Mouse (Mus musculus) adrenal gland, adult (tissue): ENCODE data around the gene Fas.

Experiments used
- DNase-seq, 2 experiments: peaks; one replicate each; pipeline ENCODE4 v3.0.0; 2022 to 2023; ENCODE audit warnings: low spot score in 1 of 2; ENCODE audit not compliant: inconsistent age in 2 of 2

Fas gene

DNA sequence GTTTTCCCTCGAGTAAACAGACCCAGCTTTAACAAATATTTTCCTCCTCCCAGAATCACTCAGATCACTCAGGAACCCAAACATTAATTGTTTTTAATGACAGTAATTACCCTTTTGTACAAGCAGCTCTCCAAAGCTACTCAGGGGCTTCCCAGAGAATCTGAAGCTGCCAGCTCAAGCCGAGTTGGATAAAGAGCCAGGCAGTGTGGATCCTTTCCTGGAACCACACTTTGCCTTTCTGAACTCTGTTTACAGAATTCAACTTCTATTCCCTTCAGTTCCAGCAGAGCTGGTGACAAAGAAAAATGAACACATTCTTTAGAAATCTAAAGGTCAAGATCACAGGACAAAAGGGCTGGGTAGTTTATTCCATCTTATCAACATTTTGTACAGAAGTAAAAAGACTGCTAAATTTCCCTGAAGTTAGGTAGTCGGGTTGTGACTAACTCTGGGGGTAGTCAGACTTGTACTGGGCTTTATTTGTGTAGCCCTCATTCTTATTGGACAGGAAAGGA lies 62.9 kb downstream of the Fas start:
- DNase-seq: peak; percentile 20 to 84

DNA sequence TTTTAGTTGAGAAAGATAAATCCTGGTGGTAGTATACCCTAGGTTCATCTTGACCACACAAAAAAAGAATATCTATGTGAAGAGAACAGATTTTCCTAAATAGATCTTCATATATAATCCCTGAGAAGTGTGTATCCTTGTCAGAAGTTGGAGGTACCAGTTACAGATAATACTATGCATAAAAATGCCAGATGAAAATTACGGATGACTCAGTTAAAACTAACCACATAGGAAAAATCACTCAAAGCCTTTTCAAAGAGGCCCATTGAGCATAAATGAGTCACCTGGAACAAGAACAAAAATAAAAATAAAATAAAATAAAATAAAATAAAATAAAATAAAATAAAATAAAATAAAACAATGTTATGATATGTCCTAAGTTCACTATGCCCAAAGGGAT lies 72.2 kb downstream of the Fas start:
- no peak for DNase-seq

DNA sequence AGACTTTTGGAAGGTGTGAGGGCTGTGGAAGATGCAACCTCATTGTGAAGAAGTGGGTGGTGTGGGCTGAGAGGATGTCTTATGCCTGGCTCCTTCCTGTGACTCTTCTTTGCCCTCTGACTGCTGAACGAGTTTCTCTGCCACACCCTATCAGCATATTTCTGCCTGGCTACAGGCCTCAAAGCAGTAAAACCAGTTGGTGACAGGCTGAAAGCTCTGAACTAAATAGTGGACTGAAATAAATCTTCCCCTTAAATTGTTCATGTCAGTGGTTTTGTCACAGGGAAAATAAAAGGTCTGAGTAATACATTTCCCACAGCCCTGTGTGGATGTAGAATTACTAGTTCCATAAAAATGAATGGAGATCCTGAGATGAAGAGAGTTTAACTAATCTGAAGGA lies 79.1 kb downstream of the Fas start:
- DNase-seq: peak in 1 of 2 experiments; percentile 53

DNA sequence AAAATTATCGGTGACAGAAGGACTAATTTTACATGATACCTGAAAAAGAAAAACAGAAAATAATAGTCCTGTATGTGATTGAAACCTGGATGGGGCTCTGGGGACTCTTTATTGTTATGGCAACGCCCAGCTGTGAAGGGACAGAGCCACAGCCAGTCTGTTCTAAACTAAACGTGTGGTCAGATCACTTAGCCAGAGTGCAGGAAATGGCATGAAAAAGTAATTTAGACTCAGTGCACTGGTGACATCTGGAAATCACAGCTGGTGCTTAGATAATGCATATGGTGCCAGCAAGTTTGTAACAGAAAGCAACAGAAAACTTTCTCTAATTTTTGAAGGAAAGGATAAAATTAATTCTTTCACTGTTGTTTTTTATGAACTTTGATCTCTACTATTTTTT lies 79.9 kb downstream of the Fas start:
- DNase-seq: no peak
